Comparison of ENCODE assay signal across 26 mouse cellular contexts in genomic region chr13:37876366-37876765, GRCm38 (mm10).
DNase-seq lines count a peak whose midpoint lies in the region; ATAC-seq and TF ChIP-seq lines count a peak whose summit lies in the region.
"Had no signal": no experiment of that assay in that cellular context is flagged by ENCODE, and none has a peak within 500 bp of the region (broad histone marks: within the 10 kb centered on the region; RNA-seq: fewer than 3 reads in every experiment).

No protein-coding gene starts in this region.

- H3K27me3 ChIP-seq in liver, adult 2 months (ENCODE audit: control insufficient read depth, insufficient read depth, low read length): no peaks in the 10 kb centered on the region
- H3K27me3 ChIP-seq in liver, embryonic 15.5 days: no peaks in the 10 kb centered on the region
- H3K27me3 ChIP-seq: embryonic facial prominence, embryonic 15.5 days; forebrain, embryonic 12.5 days; limb, embryonic 15.5 days; megakaryocyte, embryonic 14.5 days had no signal

- no peak for TF ChIP-seq CTCF in liver, adult 2 months (IDR thresholded peaks at IDR 0.05; ENCODE audit: low read depth, low read length)

- no peak for TF ChIP-seq POLR2A in liver, adult 2 months (IDR thresholded peaks at IDR 0.05; ENCODE audit: extremely low read depth, insufficient read depth, low read length)

- no peak overlapping the region for H3K4me2 ChIP-seq in liver, embryonic 15.5 days
- H3K4me2 ChIP-seq: embryonic facial prominence, embryonic 15.5 days; forebrain, embryonic 12.5 days; limb, embryonic 15.5 days had no signal

- H3K27ac ChIP-seq in liver, adult 2 months (replicated peaks; ENCODE audit: insufficient read depth, low read depth, low read length): peak overlapping the region; percentile 59
- H3K27ac ChIP-seq in brown adipose tissue, adult 24 weeks (replicated peaks; ENCODE audit: low read depth, low read length): peak overlapping the region; percentile 70
- H3K27ac ChIP-seq in liver, embryonic 15.5 days (replicated peaks): peak overlapping the region; percentile 75
- H3K27ac ChIP-seq: embryonic facial prominence, embryonic 10.5 days; embryonic facial prominence, embryonic 15.5 days; forebrain, embryonic 12.5 days; layer of hippocampus, adult 2 months; limb, embryonic 10.5 days; limb, embryonic 15.5 days had no signal

- WGBS in liver, adult 2 months: 36% methylated on average over 5 of the region's 5 CpGs
- 32% methylated on average over 5 of the region's 5 CpGs for WGBS in liver, embryonic 15.5 days (ENCODE audit: insufficient replicate concordance)

- H3K9me3 ChIP-seq in liver, embryonic 15.5 days (replicated peaks): no peaks in the 10 kb centered on the region
- H3K9me3 ChIP-seq: embryonic facial prominence, embryonic 10.5 days; embryonic facial prominence, embryonic 15.5 days; forebrain, embryonic 12.5 days; limb, embryonic 10.5 days; limb, embryonic 15.5 days; megakaryocyte, embryonic 14.5 days had no signal

- no peak overlapping the region for H3K4me3 ChIP-seq in liver, adult 2 months (ENCODE audit: insufficient read depth, low read depth, low read length)
- no peak overlapping the region for H3K4me3 ChIP-seq in brown adipose tissue, adult 24 weeks (ENCODE audit: insufficient read depth, low read depth, low read length)
- no peak overlapping the region for H3K4me3 ChIP-seq in liver, embryonic 15.5 days (replicated peaks)
- H3K4me3 ChIP-seq: embryonic facial prominence, embryonic 10.5 days; embryonic facial prominence, embryonic 15.5 days; forebrain, embryonic 12.5 days; layer of hippocampus, adult 2 months; limb, embryonic 10.5 days; limb, embryonic 15.5 days; megakaryocyte, embryonic 14.5 days had no signal

- H3K9ac ChIP-seq in liver, adult 2 months (ENCODE audit: low read depth, low read length): no peak overlapping the region
- H3K9ac ChIP-seq in liver, embryonic 15.5 days: 0 out of 2 replicates have a peak overlapping the region, but pooled peaks have one; percentile 5
- H3K9ac ChIP-seq: embryonic facial prominence, embryonic 15.5 days; forebrain, embryonic 12.5 days; limb, embryonic 15.5 days had no signal

- H3K79me2 ChIP-seq in liver, adult 2 months (ENCODE audit: control insufficient read depth, insufficient read depth, low read length): peaks cover 55% of the 10 kb centered on the region

- peak; percentile 24 for DNase-seq in adrenal gland, adult 2 months
- DNase-seq in adrenal gland, postnatal 4 days (ENCODE audit: low spot score in 2 of 2): no peak
- DNase-seq in liver, adult 2 months (ENCODE audit: extremely low read depth, low read depth, low spot score): no peak
- no peak for DNase-seq in liver
- DNase-seq in embryo, embryonic 11 days: no peak
- no peak for DNase-seq in urinary bladder, postnatal 36 days (ENCODE audit: low spot score in 2 of 2)
- DNase-seq: adrenal gland, postnatal 25 days; cerebellum, adult 2 months; cerebellum, postnatal 14 days; gastrocnemius, postnatal 10 days; lung, postnatal 4 days; midbrain, embryonic 14.5 days; right cerebral cortex, postnatal 25 days; spleen, adult 18-20 months; thymus, postnatal 4 days had no signal

- no peak for ATAC-seq in liver, embryonic 15.5 days (ENCODE audit: insufficient read depth)
- ATAC-seq: hindbrain, embryonic 16.5 days; lung, postnatal 0 days had no signal

- H3K4me1 ChIP-seq in liver, adult 2 months (ENCODE audit: control insufficient read depth, insufficient read depth, low read length): peaks cover 64% of the 10 kb centered on the region
- H3K4me1 ChIP-seq in brown adipose tissue, adult 24 weeks (ENCODE audit: control insufficient read depth, insufficient read depth, insufficient read length, low read length): peaks cover 53% of the 10 kb centered on the region
- peaks cover 95% of the 10 kb centered on the region for H3K4me1 ChIP-seq in liver, embryonic 15.5 days (replicated peaks)

- H3K36me3 ChIP-seq in liver, adult 2 months (ENCODE audit: control insufficient read depth, insufficient read depth, low read length): no peaks in the 10 kb centered on the region
- no peaks in the 10 kb centered on the region for H3K36me3 ChIP-seq in liver, embryonic 15.5 days (replicated peaks)
- H3K36me3 ChIP-seq: embryonic facial prominence, embryonic 10.5 days; embryonic facial prominence, embryonic 15.5 days; forebrain, embryonic 12.5 days; limb, embryonic 10.5 days; limb, embryonic 15.5 days had no signal
